Mouse (Mus musculus) neural tube, embryonic 13.5 days (tissue): ENCODE results near the gene E330021D16Rik. TPM values are rescaled to one million over a fixed set of nuclear protein-coding genes. Genes with fewer than 3 reads are reported as not detected.
A peak's percentile ranks its signal among the peaks of the same experiment; 100 is the strongest.

Source experiments
- ATAC-seq: fragments of 200-750 bp; cut with Nextera tagmentation; 2 replicates; pipeline ENCODE4 v1.8.0; 2017; ENCODE audit warnings: low read depth, mild to moderate bottlenecking, moderate TSS enrichment, moderate library complexity
- H3K27ac ChIP-seq: fragments of 300-500 bp; sonication (generic); replicated peaks from 2 replicates; pipeline ENCODE4 v1.5.1; 2015; ENCODE audit warnings: moderate library complexity, mild to moderate bottlenecking, inconsistent platforms
- H3K27me3 ChIP-seq: fragments of 300-500 bp; sonication (generic); 2 replicates; pipeline ENCODE4 v1.6.1; 2015; ENCODE audit warnings: mild to moderate bottlenecking, inconsistent platforms
- H3K36me3 ChIP-seq: fragments of 300-500 bp; sonication (generic); 2 replicates; pipeline ENCODE4 v1.6.1; 2015; ENCODE audit warnings: mild to moderate bottlenecking, inconsistent platforms
- H3K4me1 ChIP-seq: fragments of 300-500 bp; sonication (generic); replicated peaks from 2 replicates; pipeline ENCODE4 v1.6.1; 2015; ENCODE audit warnings: inconsistent platforms
- H3K4me2 ChIP-seq: fragments of 300-500 bp; sonication (generic); 2 replicates; pipeline ENCODE4 v1.6.1; 2015; ENCODE audit warnings: inconsistent platforms, mild to moderate bottlenecking, moderate library complexity
- H3K4me3 ChIP-seq: fragments of 300-500 bp; sonication (generic); 2 replicates; pipeline ENCODE4 v1.5.1; 2015; ENCODE audit warnings: mild to moderate bottlenecking, inconsistent platforms
- H3K9ac ChIP-seq: fragments of 300-500 bp; sonication (generic); 2 replicates; pipeline ENCODE4 v1.6.1; 2015; ENCODE audit warnings: moderate library complexity, mild to moderate bottlenecking, inconsistent platforms
- H3K9me3 ChIP-seq: fragments of 300-500 bp; sonication (generic); 2 replicates; pipeline ENCODE4 v1.6.1; 2016; ENCODE audit warnings: inconsistent platforms
- WGBS: fragments of 180-500 bp; shearing (Covaris S2); methylation state at CpG from one replicate; pipeline ENCODE4 v1.1.7; 2015; 5-methylcytosine and 5-hydroxymethylcytosine counted together
- polyA plus RNA-seq: library from polyadenylated mRNA; unstranded; fragments of >200 nt; fragmentation: Nextera tagmentation; extraction: Ambion mirVana; gene quantifications from 2 replicates; pipeline ENCODE4 v1.2.1, GENCODE M21; 2015

The E330021D16Rik gene
- polyA plus RNA-seq, 1 experiment from 2014 or later: not detected

GRCm38 (mm10) chr6:136433573-136433972 lies 18.2 kb upstream of the E330021D16Rik start:
- Histone ChIP-seq H3K36me3 (no peaks in the 10 kb centered on the region), H3K27ac (no peak overlapping the region), H3K9me3 (no peaks in the 10 kb centered on the region), H3K27me3 (no peaks in the 10 kb centered on the region), H3K4me1 (peaks cover 7% of the 10 kb centered on the region; the same call in 1 of the 2 replicates), H3K4me2 (no peak overlapping the region), H3K4me3 (no peak overlapping the region), H3K9ac (no peak overlapping the region)
- no peak for ATAC-seq
- 89% methylated on average over 6 of the region's 6 CpGs for WGBS

GRCm38 (mm10) chr6:136431896-136432248 lies 16.5 kb upstream of the E330021D16Rik start:
- whole genome bisulfite sequencing: 59% methylated on average over 7 of the region's 7 CpGs
- Histone ChIP-seq H3K27ac (no peak overlapping the region), H3K27me3 (no peaks in the 10 kb centered on the region), H3K36me3 (no peaks in the 10 kb centered on the region), H3K9me3 (no peaks in the 10 kb centered on the region), H3K9ac (no peak overlapping the region), H3K4me3 (no peak overlapping the region), H3K4me1 (peaks cover 7% of the 10 kb centered on the region; the same call in 1 of the 2 replicates), H3K4me2 (no peak overlapping the region)
- ATAC-seq: no peak

DNA sequence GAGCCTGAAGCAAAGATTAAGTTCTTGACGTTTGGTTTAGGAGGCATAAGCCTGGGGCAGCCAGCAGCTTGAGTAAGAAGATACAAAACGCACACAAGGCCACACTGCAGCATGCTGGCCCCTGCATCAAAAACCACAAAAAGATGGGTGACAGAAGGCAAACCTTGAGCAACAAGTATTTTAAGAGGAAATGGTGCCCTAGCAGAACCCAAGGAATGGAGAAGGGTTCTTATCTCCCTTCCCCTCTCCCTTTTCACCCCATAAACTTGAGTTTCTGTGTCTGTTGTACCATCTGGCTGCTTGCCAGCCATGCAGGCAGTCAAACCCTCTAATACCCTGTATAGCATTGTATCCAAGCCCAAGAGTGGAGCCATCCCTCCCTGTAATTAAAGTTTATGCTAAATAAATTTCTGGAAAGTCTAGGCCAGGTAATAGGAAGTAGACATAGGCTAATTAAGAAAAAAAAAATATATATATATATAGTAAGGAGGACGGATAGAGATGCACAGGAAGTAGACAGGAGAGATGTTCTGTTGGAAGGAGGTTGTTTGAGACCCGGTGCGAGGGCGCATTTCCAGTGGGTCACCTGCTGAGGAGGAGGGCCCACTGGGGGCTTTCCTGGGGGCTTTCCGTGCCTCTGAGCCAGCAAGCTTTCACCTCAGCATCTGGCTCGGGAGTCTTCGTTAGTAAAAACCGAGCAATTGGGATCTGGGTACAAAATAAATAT lies 16.0 kb upstream of the E330021D16Rik start:
- no peaks in the 10 kb centered on the region for H3K36me3 ChIP-seq
- H3K4me1 ChIP-seq: peaks cover 7% of the 10 kb centered on the region; the same call in 1 of the 2 replicates
- H3K9ac ChIP-seq: no peak overlapping the region
- H3K27ac ChIP-seq: no peak overlapping the region
- no peak overlapping the region for H3K4me3 ChIP-seq
- WGBS: 66% methylated on average over 10 of the region's 10 CpGs
- no peaks in the 10 kb centered on the region for H3K27me3 ChIP-seq
- H3K9me3 ChIP-seq: no peaks in the 10 kb centered on the region
- ATAC-seq: no peak
- no peak overlapping the region for H3K4me2 ChIP-seq

GRCm38 (mm10) chr6:136429441-136429840 lies 14.1 kb upstream of the E330021D16Rik start:
- H3K4me1 ChIP-seq: peaks cover 7% of the 10 kb centered on the region; the same call in 1 of the 2 replicates
- no peak overlapping the region for H3K4me3 ChIP-seq
- no peak overlapping the region for H3K9ac ChIP-seq
- H3K4me2 ChIP-seq: no peak overlapping the region
- no peaks in the 10 kb centered on the region for H3K36me3 ChIP-seq
- no peaks in the 10 kb centered on the region for H3K9me3 ChIP-seq
- no peak overlapping the region for H3K27ac ChIP-seq
- 64% methylated on average over 4 of the region's 4 CpGs for WGBS
- H3K27me3 ChIP-seq: no peaks in the 10 kb centered on the region
- no peak for ATAC-seq

- Histone ChIP-seq H3K27ac (no peak overlapping the region), H3K4me1 (peaks cover 7% of the 10 kb centered on the region; the same call in 1 of the 2 replicates), H3K9ac (no peak overlapping the region), H3K4me3 (no peak overlapping the region), H3K9me3 (no peaks in the 10 kb centered on the region), H3K36me3 (no peaks in the 10 kb centered on the region), H3K27me3 (no peaks in the 10 kb centered on the region), H3K4me2 (no peak overlapping the region)
- ATAC-seq: no peak
- WGBS: 87% methylated on average over 5 of the region's 5 CpGs
These were observed 13.0 kb upstream of the E330021D16Rik start for GRCm38 (mm10) chr6:136428412-136428811.

- ATAC-seq: no peak
- H3K4me1 ChIP-seq: peaks cover 7% of the 10 kb centered on the region; the same call in 1 of the 2 replicates
- H3K9me3 ChIP-seq: no peaks in the 10 kb centered on the region
- no peak overlapping the region for H3K27ac ChIP-seq
- H3K4me2 ChIP-seq: no peak overlapping the region
- no peak overlapping the region for H3K4me3 ChIP-seq
- H3K9ac ChIP-seq: no peak overlapping the region
- no peaks in the 10 kb centered on the region for H3K27me3 ChIP-seq
- no peaks in the 10 kb centered on the region for H3K36me3 ChIP-seq
- WGBS: 93% methylated on average over 6 of the region's 6 CpGs
These were observed 11.9 kb upstream of the E330021D16Rik start for GRCm38 (mm10) chr6:136427240-136427639.

- H3K9me3 ChIP-seq: no peaks in the 10 kb centered on the region
- no peak overlapping the region for H3K4me3 ChIP-seq
- H3K36me3 ChIP-seq: no peaks in the 10 kb centered on the region
- no peak overlapping the region for H3K9ac ChIP-seq
- no peaks in the 10 kb centered on the region for H3K4me1 ChIP-seq
- no peak overlapping the region for H3K4me2 ChIP-seq
- ATAC-seq: no peak
- no peaks in the 10 kb centered on the region for H3K27me3 ChIP-seq
- H3K27ac ChIP-seq: no peak overlapping the region
- WGBS: 85% methylated on average over 5 of the region's 5 CpGs
These were observed 10.6 kb upstream of the E330021D16Rik start for GRCm38 (mm10) chr6:136425956-136426355.

DNA sequence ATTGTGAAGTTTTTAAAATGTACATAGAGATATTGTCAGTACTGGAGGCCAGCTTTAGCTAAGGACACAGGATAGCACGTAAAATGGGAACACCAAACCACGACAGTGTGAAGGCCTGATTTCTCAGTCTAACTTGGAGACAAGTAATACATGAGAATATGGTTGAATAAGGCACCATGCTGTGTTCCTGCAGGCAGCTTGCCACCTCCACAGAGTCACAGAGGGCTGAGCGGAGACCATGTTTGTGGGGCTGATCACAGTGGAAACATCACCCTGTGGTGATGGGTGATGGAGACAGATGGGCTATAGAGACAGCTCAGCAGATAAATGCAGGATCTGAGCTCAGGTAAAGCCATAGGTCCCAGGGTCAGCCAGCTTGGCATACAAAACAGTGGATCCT lies 8.8 kb upstream of the E330021D16Rik start:
- H3K4me2 ChIP-seq: no peak overlapping the region
- ATAC-seq: no peak
- H3K4me3 ChIP-seq: no peak overlapping the region
- no peak overlapping the region for H3K9ac ChIP-seq
- H3K27me3 ChIP-seq: no peaks in the 10 kb centered on the region
- no peaks in the 10 kb centered on the region for H3K36me3 ChIP-seq
- 87% methylated on average over 3 of the region's 3 CpGs for WGBS
- no peaks in the 10 kb centered on the region for H3K9me3 ChIP-seq
- no peak overlapping the region for H3K27ac ChIP-seq
- no peaks in the 10 kb centered on the region for H3K4me1 ChIP-seq

- Histone ChIP-seq H3K4me1 (no peaks in the 10 kb centered on the region), H3K4me2 (no peak overlapping the region), H3K9ac (no peak overlapping the region), H3K27me3 (no peaks in the 10 kb centered on the region), H3K36me3 (no peaks in the 10 kb centered on the region), H3K9me3 (no peaks in the 10 kb centered on the region), H3K27ac (no peak overlapping the region), H3K4me3 (no peak overlapping the region)
- no peak for ATAC-seq
- 94% methylated on average over 5 of the region's 5 CpGs for WGBS
These were observed 7.8 kb upstream of the E330021D16Rik start for GRCm38 (mm10) chr6:136423201-136423600.

DNA sequence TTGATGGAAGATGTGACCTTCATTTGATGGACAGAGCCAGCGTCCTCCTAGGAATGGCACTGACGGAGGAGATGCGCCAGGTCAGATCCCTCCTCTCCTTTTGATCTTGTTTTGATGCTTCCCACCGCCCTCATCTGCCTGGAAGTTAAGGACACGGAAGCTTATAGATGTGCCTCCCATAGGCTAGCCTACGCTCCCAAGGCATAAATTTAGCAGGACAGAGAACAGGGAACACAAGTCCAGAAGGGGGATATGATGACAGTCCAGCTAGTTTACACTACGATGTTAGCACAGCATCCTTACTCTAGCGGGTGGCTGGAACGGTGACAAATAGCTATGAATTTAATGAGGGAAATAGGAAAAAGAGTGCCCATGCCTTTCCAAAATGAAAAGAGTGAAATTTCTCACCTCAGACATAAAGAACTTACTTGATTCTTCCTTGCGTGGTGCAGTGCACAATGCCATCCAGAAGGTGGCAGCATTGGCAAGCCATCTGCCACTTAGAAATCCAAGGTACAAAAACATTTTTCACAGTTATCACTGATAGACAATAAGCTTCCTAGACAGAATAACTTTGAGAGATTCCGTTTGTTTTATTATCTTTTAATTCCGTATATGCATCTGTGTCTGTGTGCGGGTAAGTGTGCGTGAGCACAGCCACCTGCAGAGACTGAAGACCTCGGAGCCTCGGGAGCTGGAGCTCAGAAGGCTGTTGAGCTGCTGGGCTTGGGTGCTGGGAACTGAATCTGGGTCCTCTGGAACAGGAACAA lies 6.9 kb upstream of the E330021D16Rik start:
- WGBS: 61% methylated on average over 16 of the region's 16 CpGs
- H3K4me2 ChIP-seq: no peak overlapping the region
- 0 out of 2 replicates have a peak, but pooled peaks have one; percentile 49 for ATAC-seq
- no peak overlapping the region for H3K27ac ChIP-seq
- H3K9me3 ChIP-seq: no peaks in the 10 kb centered on the region
- H3K4me1 ChIP-seq: no peaks in the 10 kb centered on the region
- no peak overlapping the region for H3K4me3 ChIP-seq
- H3K9ac ChIP-seq: no peak overlapping the region
- H3K36me3 ChIP-seq: no peaks in the 10 kb centered on the region
- no peaks in the 10 kb centered on the region for H3K27me3 ChIP-seq

- WGBS: 67% methylated on average over 3 of the region's 3 CpGs
- 0 out of 2 replicates have a peak, but pooled peaks have one; percentile 11 for ATAC-seq
- no peak overlapping the region for H3K4me3 ChIP-seq
These were observed 5.7 kb upstream of the E330021D16Rik start for GRCm38 (mm10) chr6:136421059-136421458.

More at GRCm38 (mm10) chr6:136421059-136421458, 5.7 kb upstream of the E330021D16Rik start:
- no peaks in the 10 kb centered on the region for H3K27me3 ChIP-seq
- no peak overlapping the region for H3K27ac ChIP-seq
- H3K9me3 ChIP-seq: no peaks in the 10 kb centered on the region
- H3K9ac ChIP-seq: no peak overlapping the region
- H3K36me3 ChIP-seq: no peaks in the 10 kb centered on the region
- no peaks in the 10 kb centered on the region for H3K4me1 ChIP-seq
- H3K4me2 ChIP-seq: no peak overlapping the region
